Mouse (Mus musculus) ES-CJ7 (cell line): ENCODE data around the gene Tmem82.

Source experiments
- DNase-seq: peaks from one replicate; pipeline ENCODE4 v3.0.0; 2011; ENCODE audit warnings: low read depth, low spot score

The Tmem82 gene

GRCm38 (mm10) chr4:141618565-141619243 lies at the start of gene Tmem82:
TSS of gene Tmem82 (minus strand) at chr4:141618633.
- peak; percentile 71 for DNase-seq

- no peak for DNase-seq
Observed at GRCm38 (mm10) chr4:141664799-141665198, 46.4 kb upstream of the Tmem82 start, which contains the start of gene Plekhm2. TSS of gene Plekhm2 (minus strand) at chr4:141664899.

DNA sequence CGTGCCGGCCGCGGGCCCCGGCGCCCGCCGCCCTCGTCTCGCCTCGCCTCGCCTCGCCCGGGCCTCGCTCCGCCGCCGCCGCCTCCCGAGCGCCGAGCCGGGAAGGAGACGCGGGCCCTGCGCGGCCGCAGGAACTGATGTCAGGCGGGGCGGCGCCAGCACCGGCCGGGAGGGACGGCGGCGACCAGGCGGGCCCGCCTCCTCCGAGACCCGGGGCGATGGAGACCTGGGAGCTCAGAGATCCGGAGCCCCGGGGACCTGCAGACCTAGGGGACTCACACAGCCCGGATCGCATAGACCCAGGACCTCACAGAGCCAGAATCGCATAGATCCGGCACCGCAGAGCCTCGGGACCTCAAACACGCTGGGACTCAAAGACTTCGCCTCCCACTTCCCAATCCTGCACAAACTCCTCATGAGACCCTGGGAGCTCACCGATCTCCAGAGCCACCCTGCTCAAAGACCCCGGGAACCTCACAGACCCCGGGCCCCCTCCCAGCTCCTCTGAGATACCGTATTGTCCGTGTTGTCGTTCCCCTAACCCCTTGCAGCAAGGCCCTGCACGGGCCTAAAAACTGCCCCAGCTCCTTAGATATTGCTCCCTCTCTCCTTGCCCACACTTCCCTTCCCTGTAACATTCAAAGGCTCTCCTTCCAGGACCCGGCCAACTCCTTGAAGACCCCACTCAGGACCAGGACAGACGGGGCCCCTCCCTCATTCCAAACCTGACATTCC lies 45.7 kb upstream of the Tmem82 start:
- DNase-seq, result no peak

DNA sequence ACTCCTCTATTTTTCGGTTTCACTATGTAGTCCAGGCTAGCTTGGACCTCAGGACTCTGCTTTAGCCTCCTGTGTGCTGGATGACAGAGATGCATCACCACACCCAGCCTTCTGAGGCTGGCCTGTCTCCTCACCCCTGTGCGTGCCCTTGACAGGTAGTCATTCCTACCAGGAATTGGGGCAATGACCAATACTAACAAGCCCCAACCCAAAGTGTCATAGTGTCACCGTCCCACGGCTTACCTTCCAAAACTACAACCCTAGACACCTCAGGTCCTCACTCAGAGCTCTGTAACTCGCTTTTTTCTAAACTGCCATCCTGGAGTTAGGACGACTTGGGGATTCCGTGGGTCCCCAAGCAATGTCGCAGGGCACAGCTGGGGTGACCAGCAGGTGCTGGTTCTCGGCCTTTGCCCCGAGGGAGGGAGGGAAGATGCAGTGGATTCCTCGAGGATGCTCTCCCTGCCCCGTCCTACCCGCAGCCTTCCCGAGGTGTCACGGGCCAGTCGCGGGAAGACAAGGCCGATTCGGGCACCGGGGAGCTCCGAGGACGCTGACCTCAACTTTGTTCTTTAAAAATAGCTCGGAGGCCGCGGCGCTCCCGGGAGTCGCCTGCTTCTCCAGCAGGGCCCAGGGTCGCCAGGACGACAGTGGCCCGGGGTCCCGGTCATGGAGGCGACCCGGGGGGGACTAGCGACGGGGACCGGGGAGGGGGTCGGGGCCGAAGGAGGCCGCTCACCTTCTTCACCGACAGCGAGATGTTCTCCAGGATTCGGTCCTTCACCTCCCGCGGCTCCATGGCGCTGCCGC lies 44.9 kb upstream of the Tmem82 start:
- DNase-seq, result no peak

DNA sequence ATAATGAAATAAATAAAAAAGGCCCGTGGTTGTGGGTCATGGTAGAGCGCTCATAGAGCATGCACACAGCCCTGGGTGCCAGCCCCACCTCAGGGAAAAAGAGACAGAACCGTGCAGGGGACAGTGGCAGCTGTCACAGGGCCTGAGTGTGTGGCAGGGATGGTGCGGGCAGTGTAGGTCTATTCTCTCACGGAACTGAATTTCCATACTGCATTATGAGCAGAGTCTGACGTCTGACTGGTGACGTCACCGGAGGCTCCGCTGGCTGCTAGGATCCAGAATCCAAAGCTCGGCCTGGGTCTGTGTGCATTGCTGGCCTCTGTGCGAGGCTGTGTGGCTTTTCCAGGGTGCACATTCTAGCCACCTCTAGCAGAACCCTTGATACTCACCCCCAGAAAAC lies 42.5 kb upstream of the Tmem82 start:
- no peak for DNase-seq

- peak; percentile 68 for DNase-seq
Observed at GRCm38 (mm10) chr4:141659739-141660138, 41.3 kb upstream of the Tmem82 start.

GRCm38 (mm10) chr4:141658846-141659484 lies 40.5 kb upstream of the Tmem82 start:
- DNase-seq, result no peak

GRCm38 (mm10) chr4:141656932-141657331 lies 38.5 kb upstream of the Tmem82 start:
- no peak for DNase-seq

GRCm38 (mm10) chr4:141655908-141656608 lies 37.6 kb upstream of the Tmem82 start:
- no peak for DNase-seq

DNA sequence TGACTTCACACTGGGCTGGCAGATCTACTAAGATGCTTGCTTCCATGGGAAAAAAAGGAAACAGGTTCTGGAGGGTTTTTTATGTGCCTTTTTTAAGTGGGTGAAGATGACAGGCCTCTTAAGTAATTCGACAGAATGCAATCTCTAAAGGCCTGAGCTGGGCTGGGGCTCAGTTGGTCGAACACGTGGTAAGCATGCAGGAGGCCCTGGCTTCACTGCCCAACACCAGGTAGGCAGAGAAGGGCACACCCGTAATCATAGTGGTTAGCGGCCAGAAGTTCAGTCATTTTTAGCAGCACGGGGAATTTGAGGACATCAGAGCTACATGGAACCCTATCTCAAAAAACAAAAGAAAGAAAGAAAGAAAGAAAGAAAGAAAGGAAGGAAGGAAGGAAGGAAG lies 36.1 kb upstream of the Tmem82 start:
- no peak for DNase-seq

GRCm38 (mm10) chr4:141653813-141654212 lies 35.4 kb upstream of the Tmem82 start:
- no peak for DNase-seq

DNA sequence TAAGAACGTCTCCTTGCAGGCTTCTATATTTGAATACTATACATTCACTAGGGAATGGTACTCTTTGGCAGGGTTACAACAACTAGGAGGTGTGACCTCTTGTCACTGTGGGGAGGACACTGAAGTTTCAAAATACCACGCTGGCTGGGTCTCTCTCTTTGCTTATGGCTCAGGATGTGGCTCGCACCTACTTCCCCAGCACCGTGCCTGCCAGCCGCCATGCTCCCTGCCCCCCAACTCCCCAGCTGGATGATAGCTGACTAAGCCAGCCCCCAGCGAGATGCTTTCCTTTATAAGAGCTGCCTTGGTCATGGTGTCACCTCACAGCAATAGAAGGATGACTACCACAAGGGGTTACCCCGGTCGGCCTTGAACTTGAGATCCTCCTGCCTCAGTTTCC lies 34.6 kb upstream of the Tmem82 start:
- no peak for DNase-seq

GRCm38 (mm10) chr4:141651944-141652343 lies 33.5 kb upstream of the Tmem82 start:
- DNase-seq, result no peak

GRCm38 (mm10) chr4:141651286-141651685 lies 32.9 kb upstream of the Tmem82 start:
- DNase-seq, result no peak

- no peak for DNase-seq
Observed at GRCm38 (mm10) chr4:141649244-141649643, 30.8 kb upstream of the Tmem82 start.

DNA sequence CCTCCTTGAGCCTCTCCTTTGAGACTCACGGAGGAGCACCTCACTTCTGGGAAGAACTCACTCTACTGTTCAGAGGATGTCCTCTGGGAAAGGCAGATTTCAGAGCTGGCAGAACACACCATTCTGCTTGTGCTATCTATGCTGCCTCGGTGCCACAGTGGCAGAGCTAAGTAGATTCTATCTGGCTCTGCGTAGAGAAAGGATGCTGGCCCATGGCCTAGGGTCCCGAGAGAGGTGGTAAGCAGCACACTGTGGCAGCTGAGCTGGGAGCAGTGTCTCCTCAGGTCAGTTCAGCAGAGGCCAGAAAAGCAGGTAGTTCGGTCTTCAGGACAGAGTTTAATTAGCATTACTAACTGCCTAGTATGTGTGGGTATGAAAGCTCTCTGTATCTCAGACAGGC lies 29.8 kb upstream of the Tmem82 start:
- no peak for DNase-seq

GRCm38 (mm10) chr4:141647187-141647586 lies 28.8 kb upstream of the Tmem82 start:
- DNase-seq, result no peak

DNA sequence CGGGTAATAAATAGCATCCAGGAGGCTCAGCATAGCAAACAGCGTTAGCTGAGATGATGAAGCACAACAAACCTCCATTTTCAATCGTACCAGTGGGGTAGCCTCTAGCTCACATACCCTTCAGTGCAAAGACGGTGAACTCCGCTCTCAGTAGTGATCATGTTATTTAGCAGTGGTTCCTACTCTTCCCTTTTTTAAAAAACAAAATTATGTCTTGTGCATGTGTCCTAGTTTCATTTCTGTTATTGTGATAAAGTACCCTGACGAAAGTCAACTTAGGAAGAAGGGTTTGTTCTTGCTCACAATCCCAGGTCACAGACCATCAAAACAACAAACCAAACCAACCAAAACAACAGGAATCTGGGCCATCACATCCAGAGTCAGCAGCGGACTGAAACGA lies 27.6 kb upstream of the Tmem82 start:
- no peak for DNase-seq

GRCm38 (mm10) chr4:141643118-141643855 lies 24.9 kb upstream of the Tmem82 start:
- no peak for DNase-seq

GRCm38 (mm10) chr4:141641961-141642811 lies 23.8 kb upstream of the Tmem82 start:
- DNase-seq, result no peak
